Mouse (Mus musculus) A20 (cell line): ENCODE measurements around the gene Arhgap23.

Source experiments
- DNase-seq: peaks from one replicate; pipeline ENCODE4 v3.0.0-alpha.2; 2011; ENCODE audit warnings: low read depth, low spot score

Arhgap23 gene

DNA sequence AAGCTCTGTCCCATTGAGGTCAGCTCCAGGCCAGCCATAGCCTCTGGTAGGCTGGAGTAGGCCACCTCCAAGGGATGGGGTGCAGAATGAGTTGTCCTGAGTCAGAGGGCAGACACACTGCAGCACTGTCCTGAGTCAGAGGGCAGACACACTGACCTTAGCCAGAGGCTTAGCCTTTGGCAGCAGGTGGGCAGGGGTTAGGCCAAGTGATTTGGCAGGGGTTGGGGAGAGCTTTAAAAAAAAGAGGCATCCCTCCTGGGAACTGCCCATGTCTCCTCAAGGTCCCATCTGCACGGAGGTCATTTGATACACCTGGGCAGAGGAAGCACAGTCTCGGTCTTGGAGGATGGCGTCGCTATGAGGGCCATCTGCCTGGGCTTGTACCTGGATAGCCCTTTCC is 48.7 kb downstream of the Arhgap23 start:
- DNase-seq, result no peak

DNA sequence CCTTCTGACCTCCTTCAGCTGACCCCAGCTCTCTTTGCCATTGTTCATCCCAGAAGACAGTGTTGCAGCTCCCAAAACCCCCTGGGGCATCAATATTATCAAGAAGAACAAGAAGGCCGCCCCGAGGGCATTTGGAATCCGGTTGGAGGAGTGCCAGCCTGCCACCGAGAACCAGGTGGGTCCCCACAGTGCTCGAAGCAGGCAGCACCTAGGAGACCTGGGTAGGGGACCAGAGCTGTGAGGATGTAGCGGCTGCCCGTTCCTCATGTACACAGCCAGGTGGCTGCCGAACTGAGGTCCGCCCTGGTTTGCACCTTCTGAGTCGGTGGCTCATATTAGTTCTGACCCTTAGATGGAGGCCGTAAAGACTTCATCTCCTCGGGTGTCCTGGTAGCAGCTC is 50.6 kb downstream of the Arhgap23 start:
- DNase-seq, result no peak

DNA sequence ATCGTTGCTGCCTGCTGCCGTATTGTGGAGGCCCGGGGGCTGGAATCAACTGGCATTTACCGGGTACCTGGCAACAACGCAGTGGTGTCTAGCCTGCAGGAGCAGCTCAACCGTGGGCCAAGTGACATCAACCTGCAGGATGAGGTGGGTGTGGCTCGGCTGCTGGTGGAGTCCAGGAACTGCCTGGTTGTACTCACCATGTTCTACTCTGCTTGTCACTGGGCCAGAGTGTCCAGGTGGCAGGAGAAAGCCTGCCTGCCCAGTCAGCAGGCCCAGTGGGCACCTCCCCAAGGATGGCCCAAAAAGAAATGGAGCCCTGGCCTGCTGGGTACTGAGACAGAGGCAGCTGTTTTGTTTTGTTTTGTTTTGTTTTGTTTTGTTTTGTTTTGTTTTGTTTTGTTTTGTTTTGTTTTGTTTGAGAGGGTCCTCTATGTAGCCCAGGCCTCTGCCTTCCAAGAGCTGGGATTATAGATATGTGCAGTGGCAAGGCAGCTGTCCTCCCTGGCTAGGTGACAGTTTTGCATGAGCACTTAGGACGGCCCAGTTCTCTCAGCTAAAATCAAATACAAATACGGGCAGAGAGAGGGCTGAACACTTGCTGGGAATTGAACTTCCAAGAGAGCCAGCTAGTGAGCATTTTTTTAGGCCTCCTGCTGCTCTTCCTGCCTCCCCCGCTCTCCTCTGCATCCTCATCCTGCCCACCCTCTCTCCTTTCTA is 51.3 kb downstream of the Arhgap23 start:
- no peak for DNase-seq

DNA sequence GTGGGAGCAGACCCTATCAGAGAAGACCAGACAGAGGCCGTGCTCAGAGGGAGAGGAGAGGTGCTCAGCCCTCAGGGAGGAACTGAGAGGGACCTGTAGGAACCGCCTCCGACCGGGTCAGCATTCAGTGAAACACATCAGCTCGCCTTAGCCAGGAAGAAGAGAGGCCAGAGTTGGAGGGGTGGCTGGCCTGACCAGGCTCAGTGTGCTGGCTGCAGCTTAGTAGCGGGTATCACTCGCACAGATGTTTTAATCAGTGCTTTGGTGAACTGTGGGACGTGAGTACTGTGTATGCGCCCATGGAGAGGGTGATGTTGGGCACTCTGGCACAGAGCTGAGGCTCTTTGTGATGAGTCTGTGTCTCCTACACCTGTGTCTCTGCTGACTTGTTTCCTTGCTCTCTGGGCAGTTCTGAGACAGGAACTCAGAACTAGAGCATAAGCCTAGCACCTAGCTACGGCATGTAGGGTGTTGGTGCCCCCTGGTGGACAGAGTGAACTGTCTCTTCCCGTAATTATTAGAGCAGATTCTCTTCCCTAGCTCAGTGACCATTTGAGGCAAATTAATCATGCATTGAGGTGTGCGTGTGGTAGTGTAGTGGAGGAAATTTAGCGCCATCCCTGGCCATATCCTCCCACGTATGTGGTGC is 53.4 kb downstream of the Arhgap23 start:
- DNase-seq, result peak; percentile 86

DNA sequence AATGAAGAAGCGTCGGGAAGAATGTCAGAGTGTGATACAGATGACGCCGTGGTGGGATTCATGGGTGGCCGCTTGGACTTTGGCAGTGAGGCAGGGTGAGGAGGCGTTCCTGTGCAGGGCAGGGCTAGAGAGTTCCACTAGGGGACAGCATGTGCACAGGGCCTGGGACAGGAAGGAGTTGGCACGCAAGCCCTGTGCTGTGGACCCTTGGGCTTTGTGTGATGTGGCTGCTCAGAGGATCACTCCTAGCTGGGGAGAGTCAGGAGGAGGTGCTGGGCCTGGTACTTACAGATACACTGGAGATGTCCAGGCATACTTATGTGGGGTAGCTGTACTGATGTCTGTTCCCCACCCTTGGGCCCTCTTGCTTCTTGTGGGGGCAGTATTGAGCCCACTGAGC is 54.5 kb downstream of the Arhgap23 start:
- no peak for DNase-seq

DNA sequence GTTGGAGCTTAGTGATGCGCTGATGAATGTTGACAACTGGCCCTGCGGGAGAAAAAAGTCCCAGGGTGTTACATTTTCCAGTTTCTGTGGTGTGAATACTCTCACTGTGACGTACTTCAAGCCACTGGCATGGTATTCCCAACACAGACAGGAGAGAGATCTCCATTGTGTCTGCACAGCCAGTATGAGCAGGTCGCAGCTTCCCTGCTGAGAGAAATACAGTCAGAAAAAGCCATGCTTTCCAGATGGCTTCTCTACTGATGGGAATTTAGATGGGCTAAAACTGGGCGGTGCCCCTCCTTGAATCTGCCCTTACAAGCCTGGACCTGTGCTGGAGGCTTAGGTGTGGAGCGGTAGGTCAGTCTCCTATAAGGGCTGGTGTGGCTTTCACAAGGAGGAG is 55.9 kb downstream of the Arhgap23 start:
- DNase-seq, result no peak

DNA sequence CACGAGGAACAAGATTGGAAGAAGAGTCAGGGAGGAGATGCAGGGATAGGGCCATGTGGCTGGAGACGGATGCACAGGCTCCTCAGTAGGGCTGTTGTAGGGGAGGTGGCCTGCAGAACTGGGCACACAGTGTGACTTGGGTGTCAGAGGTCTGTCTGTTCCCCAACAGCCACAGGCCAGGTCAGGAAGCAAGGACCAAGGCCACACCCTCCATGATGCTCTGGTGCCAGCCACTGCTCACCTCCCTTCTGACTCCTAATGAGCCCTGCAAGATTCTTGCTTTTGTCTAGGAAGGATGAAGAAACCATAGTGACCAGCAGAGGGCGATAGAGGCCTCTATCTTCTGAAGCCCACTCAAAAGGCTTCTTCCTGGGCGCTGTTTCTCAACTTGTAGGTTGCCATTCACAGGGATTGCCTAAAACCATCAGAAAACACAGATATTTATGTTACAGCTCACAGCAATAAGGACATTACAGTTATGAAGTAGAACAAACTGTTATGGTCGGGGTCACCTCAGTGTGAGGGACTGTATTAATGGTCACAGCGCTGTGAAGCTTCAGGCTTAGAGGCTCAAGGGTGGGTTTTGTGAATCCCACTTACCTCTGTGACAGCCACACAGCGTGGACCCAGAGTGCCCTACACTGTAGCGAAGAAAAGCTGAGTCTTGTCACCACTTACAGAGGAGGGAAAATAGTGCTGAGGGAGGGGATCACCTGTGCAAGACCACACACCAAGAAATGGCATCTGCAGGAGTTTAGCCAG is 61.2 kb downstream of the Arhgap23 start:
- DNase-seq, result peak; percentile 82

DNA sequence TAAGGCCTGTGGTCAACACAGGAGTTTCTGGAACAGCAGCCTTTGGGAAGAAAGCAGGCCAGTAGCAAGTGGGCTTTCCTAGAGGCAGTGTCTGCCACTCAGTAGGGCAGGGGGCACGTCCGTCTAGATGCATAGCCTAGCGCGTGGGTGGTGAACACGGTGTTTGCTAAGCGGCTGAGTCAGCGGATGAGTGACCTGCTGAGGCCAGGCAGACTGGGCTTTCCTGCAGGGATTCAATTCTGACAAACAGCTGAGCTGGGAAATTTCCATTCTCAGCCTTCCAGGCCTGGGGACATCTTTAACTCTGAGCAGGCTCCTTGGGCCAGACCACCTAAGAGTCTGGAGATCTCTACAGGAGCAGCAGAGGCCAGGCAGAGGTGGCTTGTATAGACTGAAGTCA is 62.1 kb downstream of the Arhgap23 start:
- no peak for DNase-seq

DNA sequence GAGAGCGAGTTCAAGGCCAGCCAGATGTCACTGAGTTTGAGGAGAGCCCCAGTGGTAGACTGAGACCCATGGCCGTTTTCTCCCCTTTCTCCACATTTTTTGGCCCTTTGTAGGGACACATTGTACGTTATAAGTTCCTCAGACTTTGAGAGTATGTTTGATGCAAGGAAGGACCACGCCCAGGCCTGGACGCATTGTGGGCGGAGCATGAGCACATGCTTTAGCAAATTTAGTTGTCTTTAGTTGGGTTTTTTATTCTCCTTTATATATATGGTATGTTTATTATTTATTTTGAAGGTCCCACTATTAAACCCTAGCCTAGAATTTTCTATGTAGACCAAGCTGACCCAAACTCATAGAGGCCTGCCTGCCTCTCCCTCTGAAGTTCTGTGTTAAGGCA is 63.0 kb downstream of the Arhgap23 start:
- no peak for DNase-seq

DNA sequence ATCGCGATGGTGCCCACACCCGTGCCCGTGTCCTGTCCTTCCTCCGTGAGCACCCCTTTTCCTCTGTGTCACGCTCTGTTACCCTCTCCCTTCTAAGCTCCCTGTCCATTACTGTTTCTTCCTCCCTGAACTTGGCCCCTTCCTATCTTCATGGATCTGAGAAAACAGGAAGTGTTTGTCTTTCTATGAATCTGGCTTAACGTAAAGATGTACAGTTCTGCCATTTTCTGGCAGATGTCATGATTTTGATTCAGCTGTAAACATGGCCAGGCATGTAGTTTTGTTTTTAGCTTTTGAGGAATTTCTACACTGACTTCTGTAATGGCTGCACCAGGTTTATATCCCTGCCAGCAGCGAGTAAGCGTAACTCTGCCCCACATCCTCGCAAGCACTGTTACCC is 63.8 kb downstream of the Arhgap23 start:
- DNase-seq, result no peak

DNA sequence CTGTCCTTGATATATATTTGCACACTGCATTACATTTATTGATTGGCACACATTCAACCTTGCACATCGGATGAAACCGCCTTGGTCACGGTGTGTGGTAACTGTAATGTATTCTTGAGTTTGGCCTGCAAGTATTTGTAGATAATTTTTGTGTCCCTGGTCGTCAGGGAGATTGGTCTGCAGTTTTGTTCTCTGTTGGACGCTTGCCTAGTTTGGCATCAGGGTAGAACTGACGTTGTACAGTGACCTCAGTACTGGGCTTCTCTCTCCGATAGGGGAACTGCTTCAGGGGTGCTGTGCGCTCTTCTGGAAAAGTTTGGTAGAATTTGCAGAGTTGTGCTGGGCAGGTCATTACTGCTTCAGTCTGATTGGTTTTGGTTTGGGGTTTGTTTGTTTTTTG is 64.5 kb downstream of the Arhgap23 start:
- DNase-seq, result peak; percentile 27

DNA sequence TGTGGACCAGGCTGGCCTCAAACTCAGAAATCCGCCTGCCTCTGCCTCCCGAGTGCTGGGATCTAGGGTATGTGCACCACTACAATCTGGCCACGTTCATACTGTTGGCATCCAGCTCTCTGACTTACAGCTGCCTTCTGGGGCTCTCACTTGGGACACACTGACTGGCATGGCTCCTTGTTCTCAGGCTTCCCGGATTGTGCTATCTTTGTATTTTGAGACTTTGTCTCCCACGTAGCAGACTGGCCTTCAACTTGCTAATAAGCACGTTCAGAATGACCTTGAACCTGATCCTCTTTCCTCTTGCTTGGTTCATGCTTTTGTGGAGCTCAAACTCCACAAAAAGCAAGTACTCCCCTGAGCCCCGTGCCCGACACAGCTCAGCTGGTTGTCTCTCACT is 70.3 kb downstream of the Arhgap23 start:
- peak; percentile 61 for DNase-seq

DNA sequence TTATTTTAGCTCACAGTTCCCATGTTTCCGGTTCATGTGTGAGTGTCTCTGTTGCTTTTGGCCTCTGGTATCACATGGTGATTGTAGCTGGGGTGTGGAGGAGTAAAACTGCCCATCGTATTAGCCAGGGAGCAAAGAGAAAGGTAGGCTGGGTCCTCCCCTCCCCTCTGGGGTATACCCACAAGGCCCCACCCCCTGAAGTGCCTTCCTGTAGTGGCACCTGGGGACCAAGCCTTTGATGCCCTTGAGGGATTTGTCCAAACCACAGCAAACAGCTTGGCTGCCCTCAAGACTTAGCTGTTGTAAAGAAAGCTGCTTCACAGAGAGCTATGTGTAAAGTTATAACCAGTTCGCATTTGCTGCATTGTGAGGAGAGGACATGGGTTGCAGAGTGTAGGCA is 72.3 kb downstream of the Arhgap23 start:
- DNase-seq, result peak; percentile 22

DNA sequence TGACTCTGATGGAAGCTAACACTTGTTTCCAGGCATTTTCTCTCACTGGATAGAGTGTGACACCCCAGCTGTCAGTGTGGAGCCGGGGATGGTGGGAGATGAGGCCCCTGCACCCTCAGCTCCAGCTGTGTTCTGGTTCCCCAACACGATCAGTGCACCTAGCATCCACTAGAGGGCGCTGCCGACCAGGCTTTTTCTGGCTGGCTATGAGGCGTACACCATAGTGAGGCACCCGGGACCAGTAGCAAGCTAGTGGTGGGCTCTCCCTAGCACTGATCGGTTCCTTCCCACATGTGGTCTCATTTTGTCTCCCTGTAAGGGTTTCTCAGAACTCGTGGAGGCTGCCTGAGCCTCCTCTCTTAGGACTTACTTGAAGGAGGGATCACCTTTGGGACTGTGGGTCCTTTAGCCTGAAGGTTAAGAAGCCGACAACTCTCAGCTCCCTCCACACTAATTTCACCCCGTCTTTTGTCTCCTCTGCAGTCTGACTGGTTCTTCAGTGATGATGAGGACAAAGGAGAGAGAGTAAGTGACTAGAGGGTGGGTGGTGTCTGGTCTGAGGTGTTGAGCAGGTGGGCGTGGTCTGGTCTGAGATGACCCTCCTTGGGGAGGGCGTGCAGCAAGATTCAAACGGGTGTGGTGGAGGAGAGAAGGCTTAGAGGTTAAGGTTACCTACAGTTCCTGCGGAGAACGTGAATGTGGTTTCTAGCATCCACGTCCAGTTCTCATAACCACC is 74.4 kb downstream of the Arhgap23 start:
- peak; percentile 81 for DNase-seq

DNA sequence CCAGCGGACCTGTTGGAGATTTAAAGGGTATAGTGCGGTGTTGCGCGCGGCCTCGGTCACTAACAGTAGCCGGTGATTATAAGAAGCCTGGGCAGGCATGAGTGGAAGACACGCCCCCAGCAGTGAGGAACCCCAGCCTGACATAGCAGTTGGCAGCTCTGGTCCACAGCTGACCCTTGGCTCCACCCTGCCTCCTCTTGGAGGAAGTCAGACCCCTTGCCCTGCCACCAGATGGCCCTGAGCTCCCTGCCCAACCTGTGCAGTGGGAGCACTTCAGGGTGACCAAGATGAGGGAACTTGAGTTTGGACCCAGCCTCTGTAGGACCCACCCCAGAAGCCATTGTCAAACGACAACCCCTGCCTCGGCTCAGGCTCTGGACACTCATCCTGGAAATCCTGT is 76.3 kb downstream of the Arhgap23 start:
- DNase-seq, result no peak

DNA sequence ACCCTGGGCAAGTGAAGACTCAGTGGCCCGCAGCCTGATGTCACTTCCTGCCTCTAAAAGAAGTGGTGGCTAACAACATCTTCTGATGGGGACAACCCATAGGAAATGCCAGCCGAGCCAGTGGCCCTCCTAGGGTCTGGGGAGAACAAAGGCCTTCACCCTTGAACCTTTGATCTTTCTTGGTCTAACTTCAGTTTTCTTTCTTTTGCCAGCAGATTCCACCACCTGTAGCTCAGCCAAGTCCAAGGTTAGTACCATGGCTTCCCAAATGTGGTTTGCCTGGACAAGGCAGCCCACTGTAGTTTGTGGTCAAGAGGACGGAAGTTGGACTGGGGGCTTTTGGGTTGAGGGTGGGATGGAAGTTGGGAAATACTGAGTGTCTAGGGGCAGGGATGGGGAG is 77.5 kb downstream of the Arhgap23 start:
- DNase-seq, result no peak

DNA sequence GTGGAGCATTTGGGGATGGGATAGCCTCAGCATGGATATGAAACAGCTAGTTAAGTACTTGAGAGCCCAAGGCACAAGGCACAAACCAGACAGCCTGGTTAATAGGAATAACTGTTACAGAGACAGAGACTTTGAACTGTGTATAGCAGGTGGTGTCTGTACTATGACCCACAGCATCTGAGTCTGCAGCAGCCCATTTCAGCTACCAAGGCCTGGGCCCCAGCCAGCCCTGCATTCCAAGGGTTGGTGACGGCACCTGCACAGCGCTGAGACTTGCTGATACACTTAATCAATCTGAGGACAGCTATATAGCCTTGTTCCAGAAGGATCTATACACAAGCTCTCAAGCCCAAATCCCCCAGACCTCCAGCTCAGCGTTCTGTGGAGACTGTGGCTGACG is 82.2 kb downstream of the Arhgap23 start:
- no peak for DNase-seq

DNA sequence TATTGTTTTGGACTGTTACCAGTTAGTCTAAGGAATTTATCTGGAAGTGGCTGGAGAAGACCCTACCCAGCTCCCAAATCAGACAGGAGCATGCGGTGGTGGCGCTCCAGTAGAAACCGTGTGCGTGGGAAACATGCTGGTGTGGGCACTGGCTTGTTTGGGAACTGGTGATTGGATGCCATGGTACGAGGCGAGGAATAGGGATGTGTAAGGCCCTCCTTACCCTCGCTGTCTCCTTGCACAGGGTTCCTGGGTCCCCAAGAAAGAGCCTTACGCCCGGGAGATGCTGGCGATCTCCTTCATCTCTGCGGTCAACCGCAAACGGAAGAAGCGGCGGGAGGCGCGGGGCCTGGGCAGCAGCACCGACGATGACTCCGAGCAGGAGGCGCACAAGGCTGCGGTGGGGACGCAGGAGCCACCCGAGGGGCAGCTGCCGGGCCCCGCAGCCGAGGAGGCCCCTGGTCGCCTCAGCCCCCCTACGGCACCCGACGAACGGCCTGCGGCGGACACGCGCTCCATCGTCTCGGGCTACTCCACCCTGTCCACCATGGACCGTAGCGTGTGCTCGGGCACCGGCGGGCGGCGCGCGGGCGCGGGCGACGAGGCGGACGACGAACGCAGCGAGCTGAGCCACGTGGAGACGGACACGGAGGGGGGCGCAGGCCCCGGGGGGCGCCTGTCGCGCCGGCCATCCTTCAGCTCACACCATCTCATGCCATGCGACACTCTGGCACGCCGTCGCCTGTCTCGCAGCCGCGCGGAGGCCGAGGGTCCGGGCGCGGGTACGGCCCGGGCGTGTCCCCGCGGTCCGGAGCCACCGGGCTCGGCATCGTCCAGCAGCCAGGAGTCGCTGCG is 84.8 kb downstream of the Arhgap23 start, which contains the start of gene 4933428G20Rik:
TSS of gene 4933428G20Rik (minus strand) at position 476 of the 855 bp plus-strand sequence.
- no peak for DNase-seq

DNA sequence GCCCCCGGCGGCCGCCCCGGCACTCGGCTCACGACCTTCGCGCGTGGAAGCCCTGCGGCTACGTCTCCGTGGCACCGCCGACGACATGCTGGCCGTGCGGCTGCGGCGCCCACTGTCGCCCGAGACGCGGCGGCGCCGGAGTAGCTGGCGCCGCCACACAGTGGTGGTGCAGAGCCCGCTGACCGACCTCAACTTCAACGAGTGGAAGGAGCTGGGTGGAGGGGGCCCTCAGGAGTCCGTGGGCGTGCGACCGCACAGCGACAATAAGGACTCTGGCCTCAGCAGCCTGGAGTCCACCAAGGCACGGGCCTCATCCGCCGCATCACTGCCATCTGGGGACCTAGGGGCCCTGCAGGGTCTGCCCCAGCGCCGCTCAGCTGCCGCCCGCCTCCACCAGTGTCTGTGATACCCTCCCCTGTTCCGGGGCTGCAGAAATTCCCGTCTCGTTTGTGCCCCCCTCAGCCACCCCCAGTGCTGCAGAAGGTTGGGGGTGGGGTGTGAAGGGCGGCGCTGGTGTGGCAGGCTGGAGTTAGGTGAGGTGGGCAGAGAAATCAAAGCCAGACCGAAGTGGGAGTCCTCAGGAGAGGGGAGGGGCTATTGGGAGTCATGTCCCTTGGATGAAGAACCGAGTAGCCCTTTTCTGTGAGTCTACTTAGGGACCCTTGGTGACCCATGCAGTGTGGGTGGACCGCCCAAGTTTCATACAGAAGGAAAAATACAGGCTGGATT is 85.6 kb downstream of the Arhgap23 start:
- DNase-seq, result no peak

DNA sequence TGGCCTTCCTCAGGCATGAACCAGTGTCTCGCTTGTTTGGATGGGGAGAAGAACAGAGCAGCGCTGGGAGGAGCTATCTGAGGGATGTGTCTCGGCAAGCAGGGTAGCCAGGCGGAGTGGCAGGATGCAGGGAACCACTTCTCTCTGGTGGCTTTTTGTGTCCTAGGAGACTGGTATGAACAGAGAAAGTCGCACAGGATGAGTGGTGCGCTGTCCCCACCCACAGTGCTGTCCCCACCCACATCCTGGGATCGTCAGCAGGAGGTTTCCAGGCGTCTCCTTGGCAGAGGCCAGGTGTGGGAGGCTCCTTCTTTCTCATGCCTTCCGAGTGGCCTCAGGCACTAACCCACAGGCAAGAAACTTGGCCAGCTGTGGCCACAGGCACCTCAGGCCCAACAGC is 87.0 kb downstream of the Arhgap23 start:
- no peak for DNase-seq
